Mouse (Mus musculus): ENCODE measurements at regions not wholly inside any gene's neighbourhood (a gene's known extent, or its start where the extent isn't known, plus 50 kb on each side); places are given as distances from the start of the nearest gene placed in this dataset.
"Not testable (repeated sequence)": the region's sequence is repeated elsewhere in the genome, so short reads cannot be mapped to it uniquely, and the experiment has no call there.

- DNase-seq: peak; percentile 22
Observed at GRCm38 (mm10) chr7:116681268-116681667, 177.1 kb downstream of the Nucb2 start.

- DNase-seq: no peak
Observed at GRCm38 (mm10) chr7:116700409-116700808, 196.2 kb downstream of the Nucb2 start.

- DNase-seq: peak; percentile 75
Observed at GRCm38 (mm10) chr7:116701466-116702342, 197.5 kb downstream of the Nucb2 start.

- no peak for DNase-seq
Observed at GRCm38 (mm10) chr7:116702596-116702995, 198.4 kb downstream of the Nucb2 start.

GRCm38 (mm10) chr7:116711541-116711940 is 207.4 kb downstream of the Nucb2 start:
- no peak for DNase-seq

- no peak for DNase-seq
Observed at GRCm38 (mm10) chr7:116713200-116713599, 209.0 kb downstream of the Nucb2 start.

GRCm38 (mm10) chr7:116715234-116716046 is 211.3 kb downstream of the Nucb2 start:
- no peak for DNase-seq

- no peak for DNase-seq
Observed at GRCm38 (mm10) chr7:116728379-116728778, 224.2 kb downstream of the Nucb2 start.

- DNase-seq: no peak
Observed at GRCm38 (mm10) chr7:116729795-116730194, 225.6 kb downstream of the Nucb2 start.

- no peak for DNase-seq
Observed at GRCm38 (mm10) chr7:116735676-116736075, 231.5 kb downstream of the Nucb2 start.

GRCm38 (mm10) chr7:116736333-116736732 is 232.2 kb downstream of the Nucb2 start:
- DNase-seq: no peak

GRCm38 (mm10) chr7:116738009-116738408 is 233.8 kb downstream of the Nucb2 start:
- DNase-seq: no peak

GRCm38 (mm10) chr7:116754556-116754955 is 250.4 kb downstream of the Nucb2 start:
- no peak for DNase-seq

- DNase-seq: not testable (repeated sequence)
Observed at GRCm38 (mm10) chr7:116792181-116792580, 288.0 kb downstream of the Nucb2 start.

- no peak for DNase-seq
Observed at GRCm38 (mm10) chr7:116808475-116808874, 304.3 kb downstream of the Nucb2 start.

- DNase-seq: no peak
Observed at GRCm38 (mm10) chr7:116816494-116816893, 312.3 kb downstream of the Nucb2 start.

GRCm38 (mm10) chr7:116817991-116818390 is 313.8 kb downstream of the Nucb2 start:
- DNase-seq: no peak

GRCm38 (mm10) chr7:116820613-116821012 is 316.4 kb downstream of the Nucb2 start:
- no peak for DNase-seq

GRCm38 (mm10) chr7:116842894-116843293 is 338.7 kb downstream of the Nucb2 start:
- peak; percentile 15 for DNase-seq

GRCm38 (mm10) chr7:116847846-116848730 is 343.9 kb downstream of the Nucb2 start:
- no peak for DNase-seq

- DNase-seq: no peak
Observed at GRCm38 (mm10) chr7:116853351-116853750, 349.2 kb downstream of the Nucb2 start.

GRCm38 (mm10) chr7:116857141-116857540 is 353.0 kb downstream of the Nucb2 start:
- peak; percentile 5 for DNase-seq

GRCm38 (mm10) chr7:116857744-116858143 is 353.6 kb downstream of the Nucb2 start:
- DNase-seq: no peak

Data from embryo, embryonic 11 days (tissue).